Mouse (Mus musculus): ENCODE results near the gene Sncg. TPM values are rescaled to one million over a fixed set of nuclear protein-coding genes. Genes with fewer than 3 reads are reported as not detected.

Gene Sncg
- polyA plus RNA-seq, 1 experiment from 2014 or later, result 0.24 TPM

- Histone ChIP-seq H3K9ac (ENCODE audit: low read depth, low read length) (no peak overlapping the region), H3K4me3 (ENCODE audit: low read depth, low read length) (no peak overlapping the region)
Observed at GRCm38 (mm10) chr14:34362726-34363445, 11.7 kb downstream of the Sncg start.

GRCm38 (mm10) chr14:34362135-34362534 lies 12.5 kb downstream of the Sncg start:
- Histone ChIP-seq H3K9me3 (replicated peaks; ENCODE audit: control insufficient read depth, low read length) (no peaks in the 10 kb centered on the region), H3K36me3 (ENCODE audit: control insufficient read depth, insufficient read depth) (no peaks in the 10 kb centered on the region), H3K9ac (ENCODE audit: low read depth, low read length) (no peak overlapping the region), H3K4me3 (ENCODE audit: low read depth, low read length) (no peak overlapping the region), H3K27ac (ENCODE audit: low read length) (no peak overlapping the region), H3K4me1 (ENCODE audit: control insufficient read depth, low read depth, low read length) (no peaks in the 10 kb centered on the region; the same call in 1 of the 2 replicates), H3K4me2 (ENCODE audit: low read depth, low read length) (no peak overlapping the region), H3K27me3 (ENCODE audit: control insufficient read depth, insufficient read depth, low read depth, low read length) (no peaks in the 10 kb centered on the region)
- no peak for ATAC-seq (ENCODE audit: low read depth)
- 18% methylated on average over 4 of the region's 4 CpGs for WGBS (ENCODE audit: insufficient replicate concordance)

More at GRCm38 (mm10) chr14:34362726-34363445, 11.7 kb downstream of the Sncg start:
- Histone ChIP-seq H3K9me3 (replicated peaks; ENCODE audit: control insufficient read depth, low read length) (no peaks in the 10 kb centered on the region), H3K4me2 (ENCODE audit: low read depth, low read length) (peak overlapping the region; percentile 55), H3K27ac (ENCODE audit: low read length) (no peak overlapping the region), H3K4me1 (ENCODE audit: control insufficient read depth, low read depth, low read length) (no peaks in the 10 kb centered on the region; the same call in 1 of the 2 replicates), H3K36me3 (ENCODE audit: control insufficient read depth, insufficient read depth) (no peaks in the 10 kb centered on the region), H3K27me3 (ENCODE audit: control insufficient read depth, insufficient read depth, low read depth, low read length) (no peaks in the 10 kb centered on the region)
- no peak for ATAC-seq (ENCODE audit: low read depth)
- WGBS (ENCODE audit: insufficient replicate concordance), result 29% methylated on average over 18 of the region's 18 CpGs

GRCm38 (mm10) chr14:34360251-34360650 lies 14.3 kb downstream of the Sncg start:
- Histone ChIP-seq H3K4me2 (ENCODE audit: low read depth, low read length) (no peak overlapping the region), H3K4me3 (ENCODE audit: low read depth, low read length) (no peak overlapping the region), H3K27me3 (ENCODE audit: control insufficient read depth, insufficient read depth, low read depth, low read length) (no peaks in the 10 kb centered on the region), H3K27ac (ENCODE audit: low read length) (no peak overlapping the region), H3K9me3 (replicated peaks; ENCODE audit: control insufficient read depth, low read length) (no peaks in the 10 kb centered on the region), H3K4me1 (ENCODE audit: control insufficient read depth, low read depth, low read length) (no peaks in the 10 kb centered on the region; the same call in 1 of the 2 replicates), H3K36me3 (ENCODE audit: control insufficient read depth, insufficient read depth) (no peaks in the 10 kb centered on the region), H3K9ac (ENCODE audit: low read depth, low read length) (no peak overlapping the region)
- no peak for ATAC-seq (ENCODE audit: low read depth)
- WGBS (ENCODE audit: insufficient replicate concordance), result 33% methylated on average over 6 of the region's 6 CpGs

DNA sequence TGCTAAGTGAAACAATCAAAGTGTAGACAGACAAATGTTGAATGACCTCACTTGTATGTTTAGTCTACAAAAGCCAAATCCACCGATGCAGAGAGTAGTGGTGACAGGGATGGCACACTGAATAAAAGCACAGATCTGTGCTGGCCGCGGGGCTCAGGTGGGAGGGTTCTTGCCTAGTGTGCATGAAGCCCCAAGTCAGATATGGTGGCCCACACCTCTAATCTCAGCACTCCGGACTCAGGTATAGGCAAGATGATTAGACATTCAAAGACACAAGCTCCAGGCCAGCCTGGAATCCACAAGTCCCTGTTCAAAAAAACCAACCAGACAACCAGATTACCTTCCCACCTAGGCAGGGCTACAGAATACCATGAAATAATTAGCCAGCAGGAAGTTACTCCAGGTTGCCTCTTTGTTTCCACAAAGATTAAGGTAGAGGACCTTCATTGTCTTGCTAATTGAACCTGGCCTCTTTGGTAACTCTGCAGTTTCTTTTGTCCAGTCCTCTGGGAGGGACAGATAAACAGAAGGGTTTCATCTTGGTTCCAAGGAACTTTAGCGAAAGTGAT lies 14.8 kb downstream of the Sncg start:
- Histone ChIP-seq H3K27ac (ENCODE audit: low read length) (no peak overlapping the region; the same call in 1 of the 2 replicates), H3K27me3 (ENCODE audit: control insufficient read depth, insufficient read depth, low read depth, low read length) (no peaks in the 10 kb centered on the region)
- no peak for ATAC-seq (ENCODE audit: low read depth)

GRCm38 (mm10) chr14:34357671-34358455 lies 16.7 kb downstream of the Sncg start:
- Histone ChIP-seq H3K9me3 (replicated peaks; ENCODE audit: control insufficient read depth, low read length) (no peaks in the 10 kb centered on the region), H3K4me1 (ENCODE audit: control insufficient read depth, low read depth, low read length) (no peaks in the 10 kb centered on the region; the same call in 1 of the 2 replicates), H3K4me3 (ENCODE audit: low read depth, low read length) (no peak overlapping the region), H3K4me2 (ENCODE audit: low read depth, low read length) (no peak overlapping the region), H3K9ac (ENCODE audit: low read depth, low read length) (no peak overlapping the region), H3K36me3 (ENCODE audit: control insufficient read depth, insufficient read depth) (no peaks in the 10 kb centered on the region), H3K27ac (ENCODE audit: low read length) (peak overlapping the region; percentile 64), H3K27me3 (ENCODE audit: control insufficient read depth, insufficient read depth, low read depth, low read length) (no peaks in the 10 kb centered on the region)
- ATAC-seq (ENCODE audit: low read depth), result peak; percentile 89
- 46% methylated on average over 7 of the region's 7 CpGs for WGBS (ENCODE audit: insufficient replicate concordance)

More for the DNA sequence above, 14.8 kb downstream of the Sncg start:
- no peak overlapping the region for H3K4me2 ChIP-seq (ENCODE audit: low read depth, low read length)
- 45% methylated on average over 5 of the region's 5 CpGs for WGBS (ENCODE audit: insufficient replicate concordance)
- no peaks in the 10 kb centered on the region for H3K36me3 ChIP-seq (ENCODE audit: control insufficient read depth, insufficient read depth)
- no peak overlapping the region for H3K4me3 ChIP-seq (ENCODE audit: low read depth, low read length)
- no peaks in the 10 kb centered on the region for H3K9me3 ChIP-seq (replicated peaks; ENCODE audit: control insufficient read depth, low read length)
- H3K4me1 ChIP-seq (ENCODE audit: control insufficient read depth, low read depth, low read length), result no peaks in the 10 kb centered on the region; the same call in 1 of the 2 replicates
- no peak overlapping the region for H3K9ac ChIP-seq (ENCODE audit: low read depth, low read length)

GRCm38 (mm10) chr14:34355301-34355700 lies 19.3 kb downstream of the Sncg start, which contains the start of gene Fam25c:
Gene Fam25c (minus strand): TSS chr14:34355433.
- H3K4me2 ChIP-seq (ENCODE audit: low read depth, low read length), result no peak within 1 kb of the TSS
- no peaks in the 10 kb centered on the region; the same call in none of the 2 replicates for H3K4me1 ChIP-seq (ENCODE audit: control insufficient read depth, low read depth, low read length)
- no peaks in the 10 kb centered on the region for H3K9me3 ChIP-seq (replicated peaks; ENCODE audit: control insufficient read depth, low read length)
- WGBS (ENCODE audit: insufficient replicate concordance), result 49% methylated on average over 6 of the region's 6 CpGs
- H3K9ac ChIP-seq (ENCODE audit: low read depth, low read length), result no peak within 1 kb of the TSS
- no peaks in the 10 kb centered on the region for H3K27me3 ChIP-seq (ENCODE audit: control insufficient read depth, insufficient read depth, low read depth, low read length)
- H3K27ac ChIP-seq (ENCODE audit: low read length), result no peak within 1 kb of the TSS
- no peak within 1 kb of the TSS for H3K4me3 ChIP-seq (ENCODE audit: low read depth, low read length)
- ATAC-seq (ENCODE audit: low read depth), result no peak
- no peaks in the 10 kb centered on the region for H3K36me3 ChIP-seq (ENCODE audit: control insufficient read depth, insufficient read depth)

GRCm38 (mm10) chr14:34354456-34354855 lies 20.1 kb downstream of the Sncg start:
- no peak overlapping the region for H3K9ac ChIP-seq (ENCODE audit: low read depth, low read length)
- no peak for ATAC-seq (ENCODE audit: low read depth)
- no peaks in the 10 kb centered on the region; the same call in none of the 2 replicates for H3K4me1 ChIP-seq (ENCODE audit: control insufficient read depth, low read depth, low read length)
- WGBS (ENCODE audit: insufficient replicate concordance), result 51% methylated on average over 4 of the region's 4 CpGs
- no peaks in the 10 kb centered on the region for H3K27me3 ChIP-seq (ENCODE audit: control insufficient read depth, insufficient read depth, low read depth, low read length)
- H3K27ac ChIP-seq (ENCODE audit: low read length), result no peak overlapping the region
- H3K36me3 ChIP-seq (ENCODE audit: control insufficient read depth, insufficient read depth), result no peaks in the 10 kb centered on the region
- no peaks in the 10 kb centered on the region for H3K9me3 ChIP-seq (replicated peaks; ENCODE audit: control insufficient read depth, low read length)
- H3K4me3 ChIP-seq (ENCODE audit: low read depth, low read length), result no peak overlapping the region
- H3K4me2 ChIP-seq (ENCODE audit: low read depth, low read length), result no peak overlapping the region

DNA sequence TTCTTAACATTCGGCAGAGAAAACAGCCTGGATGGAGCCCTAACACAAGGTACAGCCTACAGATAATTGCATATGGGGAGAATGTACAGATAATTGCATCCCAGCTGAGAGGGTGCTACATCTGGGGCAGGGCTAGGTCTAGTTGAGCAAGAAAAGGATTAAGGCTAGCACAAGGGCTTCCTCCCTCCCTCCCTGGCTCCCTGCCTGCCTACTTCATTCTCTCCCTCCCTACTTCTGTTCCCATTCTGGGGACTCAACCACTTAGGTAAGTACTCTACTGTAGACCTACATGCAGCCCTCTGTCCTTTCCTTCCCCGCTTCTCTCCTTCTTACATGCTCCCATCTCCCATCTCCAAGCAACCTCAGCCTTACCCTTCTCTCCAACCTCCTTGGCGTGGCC lies 21.3 kb downstream of the Sncg start:
- Histone ChIP-seq H3K9me3 (replicated peaks; ENCODE audit: control insufficient read depth, low read length) (no peaks in the 10 kb centered on the region), H3K4me1 (ENCODE audit: control insufficient read depth, low read depth, low read length) (peaks cover 3% of the 10 kb centered on the region), H3K36me3 (ENCODE audit: control insufficient read depth, insufficient read depth) (no peaks in the 10 kb centered on the region), H3K27me3 (ENCODE audit: control insufficient read depth, insufficient read depth, low read depth, low read length) (no peaks in the 10 kb centered on the region), H3K9ac (ENCODE audit: low read depth, low read length) (no peak overlapping the region), H3K4me3 (ENCODE audit: low read depth, low read length) (no peak overlapping the region), H3K27ac (ENCODE audit: low read length) (no peak overlapping the region), H3K4me2 (ENCODE audit: low read depth, low read length) (no peak overlapping the region)
- no peak for ATAC-seq (ENCODE audit: low read depth)
- WGBS (ENCODE audit: insufficient replicate concordance), result 64% methylated on average over 3 of the region's 3 CpGs
